Mouse (Mus musculus) yolk sac, embryonic 10.5 days (tissue): ENCODE data around the gene Bmp2k.
"Not testable (repeated sequence)": the region's sequence is repeated elsewhere in the genome, so short reads cannot be mapped to it uniquely, and the experiment has no call there.

Experiments
- DNase-seq: peaks from one replicate; pipeline ENCODE4 v3.0.0-alpha.2; 2017; ENCODE audit warnings: low spot score

Gene Bmp2k

GRCm38 (mm10) chr5:97002336-97002735, 4.8 kb downstream of the Bmp2k start:
- no peak for DNase-seq

GRCm38 (mm10) chr5:97002937-97003336, 5.4 kb downstream of the Bmp2k start:
- DNase-seq, result peak; percentile 55

GRCm38 (mm10) chr5:97004178-97005030, 6.9 kb downstream of the Bmp2k start:
- no peak for DNase-seq

DNA sequence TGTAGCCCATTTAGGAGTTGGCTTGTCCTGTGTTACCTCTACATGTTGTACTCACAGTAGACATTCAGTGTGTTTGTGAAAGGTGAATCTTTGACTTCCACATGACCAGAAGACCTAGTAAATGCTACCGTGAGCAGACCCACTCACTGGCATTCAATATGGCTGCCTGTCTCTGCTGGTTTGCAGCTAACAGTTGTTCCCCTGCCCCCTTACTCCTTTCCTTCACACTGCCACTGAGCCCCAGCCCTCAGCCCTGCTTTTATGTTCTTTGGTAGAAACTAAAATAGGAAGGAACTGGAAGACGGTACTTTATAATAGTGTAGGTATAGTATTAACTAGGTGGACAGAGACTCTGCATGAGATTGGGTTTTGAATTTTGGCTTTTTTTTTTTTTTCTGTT, 8.4 kb downstream of the Bmp2k start:
- no peak for DNase-seq

DNA sequence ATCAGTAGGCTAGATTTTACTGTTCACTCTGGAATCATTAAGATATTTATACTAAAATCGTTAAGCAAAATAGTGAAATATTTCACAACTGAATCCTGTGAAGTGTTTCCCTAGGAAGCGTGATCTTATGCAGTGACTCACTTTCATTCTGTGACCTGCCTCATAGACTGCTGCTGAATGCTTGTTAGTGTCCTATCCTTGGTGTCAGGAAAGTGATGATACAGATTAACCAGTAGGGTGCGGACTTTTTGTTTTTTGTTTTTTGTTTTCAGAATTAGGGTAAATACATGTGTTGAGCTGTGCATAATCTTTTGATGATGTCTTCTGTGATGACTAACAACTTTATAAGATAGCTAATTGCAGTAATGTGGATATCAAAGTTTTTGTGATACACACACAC, 9.4 kb downstream of the Bmp2k start:
- no peak for DNase-seq

DNA sequence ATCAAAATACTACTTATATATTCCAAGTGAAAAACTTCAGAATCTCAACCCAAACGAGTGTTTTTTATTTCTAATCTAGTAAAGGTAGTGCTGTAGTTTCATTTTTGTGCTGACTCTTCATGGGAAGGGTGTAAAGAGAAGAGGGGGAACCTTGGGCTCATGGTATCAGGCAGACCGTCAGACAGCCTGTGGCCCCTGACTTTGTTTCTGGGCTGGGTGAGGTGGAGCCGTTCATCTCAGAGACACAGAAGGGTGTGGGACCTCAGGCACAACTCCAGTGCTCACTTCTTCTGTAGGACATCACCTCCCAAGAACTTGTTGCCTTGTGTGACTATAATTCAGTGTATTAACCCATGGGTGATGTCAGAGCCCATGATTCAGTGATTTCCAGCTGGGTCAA, 10.0 kb downstream of the Bmp2k start:
- no peak for DNase-seq

DNA sequence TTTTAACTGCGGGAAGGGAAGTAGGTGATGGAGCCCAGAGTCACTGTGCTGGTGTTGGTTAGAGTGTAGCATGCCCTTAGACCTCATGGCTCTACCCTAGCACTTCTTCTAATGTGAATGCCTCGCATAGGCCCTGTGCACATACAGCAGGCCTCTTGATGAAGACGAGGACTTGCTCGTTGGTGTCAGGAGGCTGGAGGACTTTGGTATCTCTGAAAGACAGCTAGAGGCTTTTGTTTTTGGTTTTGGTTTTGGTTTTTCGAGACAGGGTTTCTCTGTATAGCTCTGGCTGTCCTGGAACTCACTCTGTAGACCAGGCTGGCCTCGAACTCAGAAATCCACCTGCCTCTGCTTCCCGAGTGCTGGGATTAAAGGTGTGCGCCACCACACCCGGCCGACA, 11.7 kb downstream of the Bmp2k start:
- not testable (repeated sequence) for DNase-seq

DNA sequence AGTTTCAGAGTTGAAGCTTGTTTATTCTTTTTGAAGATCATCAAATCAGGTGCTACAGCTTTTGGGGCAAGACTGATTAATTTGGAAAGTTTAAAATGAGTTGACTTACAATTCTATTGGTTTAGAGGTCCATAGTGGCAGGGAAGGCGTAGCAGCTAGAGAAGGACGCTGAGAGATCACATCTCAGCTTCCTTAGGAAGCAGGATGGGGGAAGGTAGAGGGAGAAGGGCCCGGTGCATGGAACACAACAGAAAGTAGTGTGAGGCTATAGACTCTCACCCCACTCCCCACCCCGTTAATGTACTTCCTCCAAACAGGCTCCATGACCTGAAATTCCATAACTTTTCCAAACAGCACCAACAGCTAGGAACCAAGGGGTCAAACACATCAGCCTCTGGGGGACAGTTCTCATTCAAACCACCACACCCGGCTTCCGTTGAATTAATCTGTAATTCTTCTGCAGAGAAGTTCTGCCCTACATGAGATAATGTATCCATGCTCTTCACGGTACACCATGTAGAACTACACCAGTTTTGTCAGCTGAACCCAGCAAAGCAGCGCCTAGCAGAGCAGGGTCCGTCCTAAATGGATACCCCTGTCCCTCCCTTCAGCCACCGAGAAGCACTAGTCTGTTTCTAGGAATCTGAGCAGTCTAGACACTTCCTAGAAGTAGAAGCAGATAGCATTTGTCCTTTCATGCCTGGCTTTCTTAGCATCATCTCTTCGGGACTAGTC, 12.3 kb downstream of the Bmp2k start:
- DNase-seq, result no peak

- DNase-seq, result no peak
Observed at GRCm38 (mm10) chr5:97015781-97016508, 18.5 kb downstream of the Bmp2k start.

GRCm38 (mm10) chr5:97016842-97017577, 19.5 kb downstream of the Bmp2k start:
- no peak for DNase-seq

DNA sequence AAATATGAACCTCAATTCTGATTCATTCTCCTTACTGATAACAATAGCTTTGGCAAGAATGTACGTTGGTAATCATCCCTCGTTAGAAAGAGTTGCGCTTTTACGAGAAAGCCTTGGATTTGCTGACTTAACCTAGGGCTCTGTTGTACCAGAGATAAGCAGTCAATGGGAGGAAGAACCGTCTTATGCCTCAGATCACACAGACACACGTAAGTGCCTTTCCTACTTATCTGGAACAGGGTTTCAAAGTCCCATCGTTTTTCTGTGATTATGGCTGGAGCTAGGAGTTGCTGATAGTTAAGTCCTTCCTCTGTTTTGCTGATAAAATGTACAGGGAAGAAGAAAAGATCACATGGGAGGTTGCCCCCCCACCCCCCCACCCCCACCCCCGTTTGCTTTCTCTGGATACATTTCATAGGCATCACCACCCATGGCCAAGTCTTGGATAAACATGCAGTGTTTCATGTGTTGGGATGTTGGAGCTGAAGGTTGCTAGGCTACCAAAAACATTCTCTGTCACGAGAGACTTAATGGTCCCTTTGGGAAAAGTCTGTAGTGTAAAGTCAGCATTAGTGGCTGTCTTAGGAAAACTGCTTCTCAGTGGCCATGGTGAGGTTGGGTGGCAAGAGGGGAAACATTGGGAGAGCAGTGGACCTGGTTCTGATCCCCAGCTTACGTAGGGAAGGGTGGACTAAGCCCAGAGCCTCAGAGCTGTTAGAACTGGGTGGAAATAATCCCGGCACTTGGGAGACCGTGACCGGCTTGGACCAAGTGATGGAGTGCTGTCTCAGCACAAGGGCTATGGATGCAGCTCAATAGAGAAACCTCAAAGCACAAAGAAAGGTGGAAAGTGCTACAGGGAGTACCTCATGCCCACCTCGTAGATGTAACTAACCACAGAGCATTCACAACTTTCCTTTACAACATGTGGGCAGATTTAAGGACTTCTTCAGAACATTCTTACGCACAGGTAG, 25.1 kb downstream of the Bmp2k start:
- DNase-seq, result peak; percentile 37

DNA sequence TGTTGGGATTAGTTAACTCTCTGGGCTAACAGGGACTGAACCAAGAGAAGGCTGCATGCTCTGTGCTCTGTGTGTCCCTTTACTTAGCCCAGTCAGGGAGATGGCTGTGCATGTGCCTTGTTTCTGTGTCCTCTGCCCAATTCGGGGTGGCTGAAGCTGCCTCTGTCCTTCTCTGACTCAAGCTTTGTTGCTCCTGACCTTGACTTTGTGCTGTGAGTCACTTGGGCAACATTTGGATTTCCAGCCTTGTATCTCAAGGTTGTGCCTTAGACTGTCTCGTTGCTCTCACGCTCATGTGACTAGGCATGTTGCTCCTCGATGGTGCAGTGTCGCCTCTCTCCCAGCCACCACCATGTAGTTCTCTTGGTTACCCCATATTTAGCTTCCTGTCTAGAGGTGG, 27.3 kb downstream of the Bmp2k start:
- DNase-seq, result no peak

DNA sequence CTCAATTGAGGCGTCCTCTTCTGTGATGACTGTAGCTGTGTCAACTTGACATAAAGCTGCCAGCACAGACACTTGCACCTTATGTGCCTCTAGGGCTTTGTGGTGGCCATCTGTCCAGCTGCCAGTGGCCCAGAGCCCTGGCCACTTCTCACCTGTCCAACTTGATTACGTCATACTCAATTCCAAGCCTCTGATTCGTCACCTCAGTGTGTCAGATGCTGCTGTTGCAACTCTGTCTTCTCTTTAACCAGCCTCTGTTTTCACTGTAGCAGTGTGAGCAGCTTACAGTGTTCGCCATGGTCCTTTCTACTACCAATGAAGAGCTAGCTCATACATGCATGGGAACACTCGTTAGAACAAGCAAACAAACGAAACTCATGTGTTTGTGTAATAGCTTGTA, 28.2 kb downstream of the Bmp2k start:
- no peak for DNase-seq

DNA sequence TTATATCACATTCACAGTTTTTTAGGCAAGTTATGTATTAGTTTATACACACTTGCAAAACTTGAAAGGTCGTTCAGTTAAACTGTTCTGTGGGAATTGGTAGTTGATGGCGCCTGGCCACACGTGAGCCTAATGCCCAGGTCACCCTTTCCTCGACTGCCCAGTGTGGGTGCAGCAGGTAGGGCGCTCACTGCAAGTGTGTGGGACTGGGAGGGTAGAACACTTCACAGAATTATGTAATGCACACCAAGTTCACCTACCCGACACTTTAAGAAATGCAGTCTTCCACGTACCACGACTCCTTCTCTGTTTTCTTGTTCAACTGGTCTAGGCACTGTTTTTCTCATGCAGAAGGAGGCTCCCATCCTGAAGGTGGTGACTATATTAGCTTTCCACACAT, 30.5 kb downstream of the Bmp2k start:
- DNase-seq, result no peak

GRCm38 (mm10) chr5:97028840-97029239, 31.4 kb downstream of the Bmp2k start:
- not testable (repeated sequence) for DNase-seq

DNA sequence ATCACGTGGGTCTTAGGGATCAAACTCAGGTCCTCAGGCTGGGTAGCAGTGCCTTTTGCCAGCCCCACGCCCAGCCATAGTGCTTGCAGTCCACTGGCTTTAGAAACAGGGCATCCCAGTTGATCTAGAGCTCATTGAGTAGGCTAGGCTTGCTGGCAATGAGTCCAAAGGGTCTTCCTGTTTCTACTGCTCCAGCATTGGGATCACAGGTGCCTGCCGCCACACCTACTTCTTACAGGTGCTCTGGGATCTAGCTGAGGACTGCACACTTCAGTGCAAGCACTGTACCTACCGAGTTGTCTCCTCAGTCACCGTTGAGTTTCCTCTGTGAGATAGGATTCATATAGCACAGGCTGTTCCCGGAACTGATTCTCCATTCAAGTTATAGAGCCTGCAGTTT, 34.3 kb downstream of the Bmp2k start:
- no peak for DNase-seq

DNA sequence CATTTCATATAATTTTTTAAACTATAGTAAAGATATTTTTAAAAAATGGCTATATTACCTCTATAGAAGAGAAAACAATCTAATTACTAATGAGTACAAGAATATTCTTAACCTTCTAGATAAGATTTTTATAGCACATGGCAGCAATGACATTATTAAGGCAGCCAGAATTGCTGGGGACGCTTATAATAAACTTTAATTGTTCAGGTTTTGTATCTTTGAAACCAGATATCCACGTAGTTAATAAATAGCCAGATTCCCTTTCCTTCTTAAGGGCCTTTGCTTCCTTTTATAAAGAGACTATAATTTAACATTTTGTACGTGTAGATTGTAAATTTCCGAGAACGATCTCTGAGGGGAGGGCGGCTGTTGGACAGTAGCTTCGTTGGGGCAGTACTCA, 47.8 kb downstream of the Bmp2k start:
- no peak for DNase-seq

DNA sequence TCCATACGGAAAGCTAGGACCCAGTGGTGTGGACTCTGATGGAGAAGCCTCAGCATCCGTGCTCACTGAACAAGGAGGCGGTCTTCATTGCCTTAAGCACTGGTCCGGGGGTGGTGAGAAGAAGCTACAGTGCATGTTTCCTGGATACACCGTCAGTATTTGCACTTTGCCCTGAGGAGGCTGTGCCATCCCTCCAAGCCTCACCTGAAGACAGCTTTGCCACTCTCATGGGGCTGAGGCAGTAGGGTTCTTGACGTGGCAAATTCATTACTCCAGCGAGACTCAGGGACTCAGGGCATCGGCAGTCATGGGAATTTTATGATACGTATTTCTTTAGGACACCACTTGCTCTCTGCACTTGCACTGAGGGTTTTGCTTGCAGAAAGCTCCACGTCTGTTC, 49.2 kb downstream of the Bmp2k start:
- no peak for DNase-seq

DNA sequence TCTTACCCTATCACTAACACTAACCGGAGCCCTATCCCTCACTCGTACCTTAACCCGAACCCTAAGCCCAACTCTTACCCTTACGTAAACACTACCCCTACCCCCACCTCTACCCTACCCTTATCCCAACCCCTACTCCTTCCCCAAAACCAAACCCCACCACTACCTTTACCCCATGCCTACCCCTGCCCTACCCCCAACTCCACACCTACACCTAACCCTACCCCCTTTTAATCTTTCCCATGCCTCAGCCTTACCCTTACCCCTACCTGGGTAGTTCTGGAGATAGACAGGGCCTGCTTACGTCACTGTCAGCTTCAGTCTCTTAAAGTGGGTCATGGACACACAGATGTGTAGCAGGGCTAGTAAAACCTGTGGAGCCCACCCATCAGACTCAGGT, 51.4 kb downstream of the Bmp2k start:
- DNase-seq, result no peak

GRCm38 (mm10) chr5:97054166-97054565, 56.7 kb downstream of the Bmp2k start:
- DNase-seq, result no peak

DNA sequence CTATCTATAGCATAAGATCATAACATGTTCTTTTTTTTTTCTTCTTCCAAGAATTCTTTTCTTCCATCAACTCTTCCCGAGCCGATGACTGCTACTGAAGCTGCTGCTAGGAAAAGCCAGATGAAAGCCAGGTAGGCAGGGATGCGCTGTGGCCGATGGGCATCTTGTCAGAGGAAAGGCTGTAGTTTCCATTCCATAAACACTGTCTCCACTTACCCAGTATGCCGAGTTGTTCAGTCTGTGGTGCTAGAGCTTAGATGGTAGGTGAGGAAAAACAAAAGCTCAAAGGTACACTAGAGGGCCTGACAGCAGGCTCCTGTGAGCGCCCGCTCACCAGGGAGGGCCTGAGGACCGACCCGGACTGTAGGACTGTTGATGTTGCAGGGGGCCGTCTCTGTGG, 57.3 kb downstream of the Bmp2k start:
- DNase-seq, result no peak
